Mouse (Mus musculus): Measurements from ENCODE around the gene Spag6.

Gene Spag6

DNA sequence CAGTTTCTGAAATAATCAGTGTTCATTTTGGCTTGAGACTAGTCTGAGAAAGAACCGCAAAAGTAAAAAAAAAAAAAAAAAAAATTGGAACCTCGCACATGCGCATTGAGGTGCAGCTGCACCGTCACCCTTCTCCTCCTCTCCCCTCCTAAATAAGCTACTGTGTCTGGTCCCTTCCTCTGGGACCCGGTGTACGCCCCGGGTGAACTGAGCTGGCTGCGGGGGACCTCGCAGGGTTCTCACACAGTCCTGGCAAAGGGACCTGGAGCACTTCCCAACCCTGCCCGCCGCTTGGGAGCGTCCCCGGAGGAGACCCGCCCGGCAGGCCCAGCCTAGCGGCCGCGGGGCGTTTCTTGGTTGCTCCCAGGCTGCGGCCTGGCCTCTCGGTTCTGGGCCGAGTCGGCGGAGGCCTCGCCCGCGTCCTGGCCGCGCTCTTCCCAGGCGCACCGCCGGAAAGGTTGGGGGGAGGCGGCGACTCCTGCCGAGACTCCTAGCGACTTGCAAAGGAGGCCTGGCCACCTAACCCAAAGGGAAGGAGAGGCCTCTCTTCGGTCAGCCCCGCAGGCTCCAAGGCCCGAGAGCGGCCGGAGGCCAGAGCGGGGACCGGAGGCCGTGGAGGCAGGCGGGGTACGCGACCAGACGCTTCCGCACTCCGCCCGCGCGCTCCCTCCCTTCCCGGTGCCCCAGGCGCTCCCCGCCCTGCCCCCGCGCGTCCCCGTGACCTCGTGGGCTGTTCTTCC, at the start of gene Spag6:
Gene Spag6 (plus strand): TSS at position 162 of the 740 bp plus-strand sequence.
- peak; percentile 39 to 75 for DNase-seq (ENCODE audit: low spot score in 2 of 2)

DNA sequence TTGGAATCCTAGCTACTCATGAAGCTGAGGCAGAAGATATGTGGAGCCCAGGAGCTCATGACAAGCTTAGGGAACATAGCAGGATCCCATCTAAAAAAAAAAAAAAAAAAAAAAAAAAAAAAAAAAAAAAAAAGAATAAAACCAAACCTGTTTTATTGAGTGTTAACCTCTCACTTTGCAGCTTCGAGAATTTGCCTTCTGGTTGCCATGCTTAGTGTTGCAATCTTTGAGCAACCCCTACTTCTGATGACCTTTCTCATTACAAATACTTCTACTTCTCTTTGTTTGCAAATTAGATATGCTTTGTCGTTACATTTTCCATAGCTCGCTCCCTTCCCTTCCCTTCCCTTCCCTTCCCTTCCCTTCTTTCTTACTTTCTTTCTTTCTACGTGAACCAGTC, 45.3 kb upstream of the Spag6 start:
- DNase-seq (ENCODE audit: low spot score in 2 of 2): no peak

DNA sequence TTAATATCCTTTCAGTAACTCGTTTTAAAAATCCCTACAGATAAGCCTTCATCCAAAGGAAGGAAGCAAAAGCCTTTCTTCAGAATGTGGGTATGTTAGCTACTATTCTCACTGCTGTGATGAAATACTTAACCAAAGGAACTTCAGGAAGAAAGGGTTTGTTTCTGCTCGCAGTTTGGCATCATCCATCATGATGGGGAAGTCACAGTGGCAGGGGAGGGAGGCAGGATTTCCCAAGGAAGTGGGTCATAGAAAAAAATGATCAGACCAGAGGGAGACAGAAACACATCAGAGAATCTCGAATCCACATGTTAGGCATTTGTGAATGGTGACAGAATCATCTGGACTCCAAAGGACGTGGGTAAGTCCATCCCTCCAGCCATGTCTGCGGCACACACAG, 39.0 kb upstream of the Spag6 start:
- DNase-seq (ENCODE audit: low spot score in 2 of 2): no peak

DNA sequence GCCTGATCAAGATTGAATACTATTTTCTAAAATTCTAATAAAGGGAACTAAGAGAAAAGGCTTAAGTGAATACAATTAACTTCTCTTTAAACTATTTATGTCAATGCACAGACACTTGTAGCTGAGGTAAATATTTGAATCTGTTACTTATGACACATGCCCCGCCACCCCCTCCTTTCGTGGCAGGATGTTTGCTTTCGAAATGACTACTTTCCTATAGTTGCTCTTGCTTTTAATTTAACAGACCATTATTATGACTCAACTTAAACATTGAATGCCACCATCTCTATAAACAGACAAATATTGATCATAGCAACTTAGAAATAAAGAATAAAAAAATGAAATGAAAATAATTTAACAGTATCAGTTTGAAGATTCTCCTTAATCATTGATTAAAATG, 29.8 kb upstream of the Spag6 start:
- no peak for DNase-seq (ENCODE audit: low spot score in 2 of 2)

DNA sequence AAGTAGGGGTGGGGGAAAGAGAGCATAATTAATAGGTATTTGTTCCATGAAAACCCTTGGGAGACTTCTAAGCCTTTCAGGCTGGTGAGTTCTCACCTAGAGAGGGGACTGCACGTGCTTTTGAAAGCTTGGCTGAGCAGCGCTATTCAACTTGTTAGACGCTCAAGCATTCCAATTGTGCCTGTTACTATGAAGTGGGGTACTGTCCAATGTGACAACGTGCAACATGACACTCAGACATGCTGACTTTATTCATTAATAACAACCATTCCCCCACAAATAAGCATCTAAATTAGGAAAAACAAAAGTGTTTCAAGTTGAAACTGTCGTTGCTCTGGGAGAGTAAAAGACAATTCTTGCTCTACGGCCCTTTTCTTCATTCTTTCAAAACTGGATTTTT, 22.8 kb upstream of the Spag6 start:
- no peak for DNase-seq (ENCODE audit: low spot score in 2 of 2)

DNA sequence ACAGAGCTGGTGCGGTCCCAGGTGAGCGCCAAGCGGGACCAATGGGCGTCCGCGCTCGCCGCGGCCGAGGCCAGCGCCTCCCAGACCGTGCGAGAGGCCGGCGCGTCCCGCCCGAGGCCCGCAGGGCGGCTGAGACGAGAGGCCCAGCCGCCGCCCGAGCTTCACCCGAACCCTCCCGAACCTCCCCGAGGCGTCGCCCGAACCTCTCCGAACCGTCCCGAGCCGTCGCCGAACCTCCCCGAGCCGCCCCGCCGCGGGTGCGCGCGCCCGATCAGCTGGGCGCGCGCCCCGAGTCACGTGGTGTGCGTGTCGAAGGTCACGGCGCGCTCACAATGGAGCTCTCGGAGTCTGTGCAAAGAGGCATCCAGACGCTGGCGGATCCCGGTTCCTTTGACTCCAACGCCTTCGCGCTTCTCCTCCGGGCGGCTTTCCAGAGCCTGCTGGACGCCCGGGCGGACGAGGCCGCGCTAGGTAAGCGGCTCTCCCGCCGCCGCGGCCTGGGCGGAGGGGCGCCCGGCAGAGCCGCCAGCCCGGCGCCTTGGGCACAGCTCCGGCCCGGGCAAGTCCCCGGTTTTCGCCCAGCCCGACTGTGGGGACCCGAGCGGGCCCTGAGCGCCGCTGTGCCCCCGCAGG, 21.6 kb upstream of the Spag6 start, which contains the start of gene Commd3:
Gene Commd3 (plus strand): TSS at position 252 of the 633 bp plus-strand sequence.
- peak; percentile 92 to 98 for DNase-seq (ENCODE audit: low spot score in 2 of 2)

DNA sequence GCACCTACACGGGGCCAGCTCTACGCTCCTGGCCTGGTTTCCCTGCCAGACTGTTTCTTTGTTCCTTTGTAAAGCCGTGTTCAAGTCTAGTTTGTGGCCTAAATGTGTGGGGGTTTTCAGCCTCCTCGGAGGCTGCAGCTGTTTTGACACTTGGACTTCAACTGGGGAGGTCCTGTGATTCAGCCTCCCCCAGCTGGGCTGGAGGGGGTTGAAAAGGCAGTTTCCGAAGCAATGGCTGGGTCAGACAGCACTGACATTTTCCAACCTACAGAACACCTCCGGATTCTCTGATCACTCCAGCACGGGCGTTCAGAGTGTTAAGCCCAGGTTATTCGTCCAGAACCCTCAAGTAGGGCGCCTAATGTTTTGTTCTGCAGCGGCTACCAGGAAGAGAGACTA, 21.1 kb upstream of the Spag6 start:
- DNase-seq (ENCODE audit: low spot score in 2 of 2): peak in 1 of 2 experiments; percentile 69

DNA sequence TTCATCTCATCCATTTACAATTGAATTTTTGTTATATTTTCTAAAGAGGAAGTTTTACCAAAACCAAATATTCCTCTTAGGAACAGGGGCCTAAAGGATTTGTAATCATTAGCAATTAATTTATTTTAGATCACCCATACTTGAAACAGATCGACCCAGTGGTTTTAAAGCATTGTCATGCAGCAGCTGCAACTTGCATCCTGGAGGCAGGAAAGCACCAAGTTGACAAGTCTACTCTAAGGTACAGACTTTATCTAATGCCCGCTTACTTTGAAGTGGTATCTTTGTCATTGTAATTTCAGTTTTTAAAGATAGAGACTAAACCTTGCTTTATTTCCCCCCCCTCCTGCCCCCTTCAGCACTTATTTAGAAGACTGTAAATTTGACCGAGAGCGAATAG, 20.1 kb upstream of the Spag6 start:
- DNase-seq (ENCODE audit: low spot score in 2 of 2): no peak

DNA sequence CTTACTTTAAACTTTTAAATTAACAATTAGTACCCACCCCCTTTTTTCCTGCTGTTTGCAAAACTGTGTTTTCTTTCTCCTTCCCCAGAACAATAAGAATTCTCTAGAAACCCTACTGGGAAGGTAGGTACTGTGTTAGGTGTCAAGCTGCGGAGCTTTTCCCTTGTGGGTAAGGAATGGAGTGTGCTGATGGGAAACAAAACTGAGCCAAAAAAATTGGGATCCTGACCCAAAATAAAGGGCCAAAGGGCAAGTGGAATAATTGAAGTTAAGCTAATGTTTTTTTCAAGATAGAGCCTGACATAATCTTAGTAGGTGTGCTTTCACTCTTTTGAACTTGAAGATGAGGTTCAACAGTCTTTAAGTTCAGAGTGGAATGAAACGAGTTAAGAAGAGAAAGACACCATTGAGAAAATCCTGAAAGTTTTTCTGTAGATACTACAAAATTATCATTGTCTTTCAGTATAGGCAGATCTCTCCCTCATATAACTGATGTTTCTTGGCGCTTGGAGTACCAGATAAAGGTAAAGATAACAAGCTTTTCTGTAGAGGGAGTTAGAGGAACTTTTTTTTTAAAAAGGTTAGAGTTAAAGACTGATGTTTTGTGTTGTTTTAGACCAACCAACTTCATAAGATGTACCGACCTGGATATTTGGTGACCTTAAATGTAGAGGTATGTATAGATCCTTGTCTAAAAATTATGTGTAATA, 19.5 kb upstream of the Spag6 start:
- DNase-seq (ENCODE audit: low spot score in 2 of 2): no peak

DNA sequence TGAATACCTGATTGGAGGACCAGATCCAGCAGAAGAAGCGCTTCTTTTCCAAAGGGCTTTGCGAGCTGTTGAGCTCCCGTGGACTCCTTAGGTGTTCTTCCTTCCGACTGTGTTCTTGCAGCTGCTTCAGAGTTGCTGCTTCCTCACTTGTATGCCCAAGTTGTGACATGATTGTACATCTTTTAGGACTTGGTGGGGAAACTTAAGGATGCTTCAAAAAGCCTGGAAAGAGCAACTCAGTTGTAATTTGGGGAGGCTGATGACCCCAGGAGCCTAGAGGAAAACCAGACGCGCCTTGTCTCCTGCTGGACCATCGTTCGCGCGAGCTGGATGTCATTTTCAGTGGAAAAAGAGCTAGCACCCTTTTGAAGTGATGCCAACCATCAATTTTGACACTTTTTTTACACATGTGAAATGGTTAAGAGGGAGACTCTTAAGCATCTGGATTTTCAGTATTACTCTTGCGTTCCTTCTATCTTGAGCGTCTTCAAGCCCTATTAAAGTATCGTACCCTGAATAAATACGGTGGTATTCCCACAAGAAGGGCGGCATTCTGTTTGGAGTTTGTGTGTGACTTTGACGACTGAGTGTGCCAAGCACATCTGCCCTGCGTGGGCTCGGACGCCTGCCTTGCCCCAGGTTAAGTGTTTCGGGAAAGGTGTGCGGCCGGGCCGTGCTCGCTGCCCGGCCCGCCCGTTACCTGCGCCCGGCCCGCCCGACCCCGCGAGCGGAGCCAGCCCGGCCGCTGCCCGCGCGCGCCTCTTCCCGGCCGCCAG, 18.0 kb upstream of the Spag6 start:
- no peak for DNase-seq (ENCODE audit: low spot score in 2 of 2)

DNA sequence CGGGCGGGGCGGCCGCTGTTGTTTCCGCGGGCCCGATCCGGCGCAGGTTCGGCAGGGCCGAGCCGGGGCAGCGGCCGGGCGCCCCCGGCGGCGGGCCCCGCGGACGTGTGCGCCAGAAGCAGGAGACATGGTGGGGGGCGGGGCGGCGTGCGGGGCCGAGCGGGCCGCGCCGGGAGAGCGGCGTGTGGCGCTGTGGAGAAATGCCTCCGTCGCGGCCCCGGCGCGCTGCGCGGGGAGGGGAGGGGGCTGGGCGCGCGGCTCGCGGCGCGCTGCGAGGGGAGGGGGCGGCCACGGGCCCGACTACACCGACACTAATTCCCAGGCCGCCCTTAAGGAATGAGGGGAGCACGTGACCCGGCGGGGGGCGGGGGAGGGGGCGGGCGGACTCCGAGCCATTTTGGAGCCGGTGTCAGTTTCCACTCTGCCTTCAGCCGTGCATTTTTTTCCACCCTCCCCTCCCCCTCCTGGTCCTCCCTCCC, 17.3 kb upstream of the Spag6 start:
- peak; percentile 55 to 80 for DNase-seq (ENCODE audit: low spot score in 2 of 2)

DNA sequence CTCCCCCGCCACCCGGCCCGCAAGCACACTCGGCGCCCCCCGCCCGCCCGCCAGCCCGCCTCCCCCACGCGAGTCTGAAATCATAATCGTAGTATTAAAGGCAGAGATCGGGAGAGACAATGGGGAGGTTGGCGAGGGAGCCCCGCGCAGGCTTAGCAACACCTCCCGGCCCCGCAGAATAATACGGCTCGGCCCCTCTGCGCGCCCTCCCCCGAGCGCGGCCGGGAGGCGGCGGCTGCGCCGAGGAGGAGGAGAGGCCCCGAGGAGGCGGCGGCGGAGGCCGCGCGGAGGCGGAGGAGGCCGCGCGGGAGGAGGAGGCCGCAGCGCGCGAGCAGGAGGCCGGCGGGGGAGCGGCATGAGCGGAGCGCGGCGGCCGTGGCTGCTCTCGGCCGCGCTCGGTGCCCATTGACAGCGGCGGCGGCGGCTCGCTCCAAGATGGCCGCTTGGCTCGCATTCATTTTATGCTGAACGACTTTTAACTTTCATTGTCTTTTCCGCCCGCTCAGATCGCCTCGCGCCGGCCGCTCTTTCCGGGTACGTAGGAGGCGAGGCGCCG, 16.8 kb upstream of the Spag6 start, which contains the start of gene Bmi1:
Gene Bmi1 (plus strand): TSS at position 83 of the 556 bp plus-strand sequence.
- peak; percentile 55 to 84 for DNase-seq (ENCODE audit: low spot score in 2 of 2)

DNA sequence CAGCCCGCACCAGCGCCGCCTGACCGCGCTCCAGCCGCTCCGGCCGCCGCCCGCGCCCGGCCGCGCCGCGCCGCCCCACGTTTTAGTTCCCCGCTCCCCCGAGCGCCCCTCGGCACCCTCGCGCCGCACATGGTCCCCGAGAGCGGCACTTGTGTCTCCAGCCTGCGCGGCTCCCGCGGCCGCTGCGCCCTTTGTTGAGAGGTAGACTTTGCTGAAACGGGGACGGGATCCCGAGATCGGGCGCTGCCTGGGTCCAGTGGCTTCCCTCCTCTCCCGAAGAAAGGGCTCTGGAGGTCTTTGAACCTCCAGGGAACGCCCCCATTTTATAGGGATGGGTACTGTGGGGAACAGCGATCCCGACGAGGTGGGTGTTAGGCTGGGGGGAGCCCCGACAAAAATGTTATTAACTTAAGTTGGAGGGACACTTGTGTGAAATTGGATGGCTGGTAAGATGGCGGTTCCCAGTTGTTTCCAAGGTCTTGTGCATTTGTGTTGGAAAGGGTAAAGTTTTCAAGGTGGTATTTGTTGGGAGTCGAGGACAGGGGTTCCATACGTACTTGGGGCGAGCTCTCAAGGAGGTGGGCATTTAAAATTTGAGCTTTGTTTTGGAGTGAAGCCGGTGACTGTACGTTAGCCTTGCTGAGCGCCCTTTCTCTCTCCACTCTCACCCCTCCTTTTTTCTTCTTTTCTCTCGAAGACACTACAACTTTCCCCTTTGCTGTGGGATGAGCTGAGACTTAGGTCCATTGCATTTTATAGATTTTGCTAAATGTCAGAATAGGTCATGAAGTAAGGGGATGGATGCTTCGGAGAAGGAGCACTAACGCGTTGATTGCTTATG, 16.0 kb upstream of the Spag6 start:
- peak; percentile 48 to 78 for DNase-seq (ENCODE audit: low spot score in 2 of 2)

DNA sequence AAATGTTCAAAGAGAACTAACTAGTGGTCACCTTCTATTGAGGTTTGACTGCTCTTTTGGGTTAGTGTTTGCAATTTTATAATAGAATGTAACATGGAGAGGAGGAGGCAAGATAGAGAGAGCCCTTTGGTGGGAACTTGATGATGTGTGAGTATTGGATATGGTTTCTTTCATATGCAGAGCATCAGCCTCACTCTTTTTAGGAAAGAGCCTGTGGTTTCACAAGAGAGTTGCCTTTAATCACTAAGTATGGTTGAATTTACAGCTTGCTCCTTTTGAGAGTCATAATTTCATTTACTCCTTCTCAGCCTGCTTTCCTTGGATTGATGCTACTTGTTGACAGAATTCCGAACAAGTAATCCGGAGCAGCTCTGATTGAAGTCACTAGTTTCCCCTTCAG, 14.1 kb upstream of the Spag6 start:
- DNase-seq (ENCODE audit: low spot score in 2 of 2): no peak

DNA sequence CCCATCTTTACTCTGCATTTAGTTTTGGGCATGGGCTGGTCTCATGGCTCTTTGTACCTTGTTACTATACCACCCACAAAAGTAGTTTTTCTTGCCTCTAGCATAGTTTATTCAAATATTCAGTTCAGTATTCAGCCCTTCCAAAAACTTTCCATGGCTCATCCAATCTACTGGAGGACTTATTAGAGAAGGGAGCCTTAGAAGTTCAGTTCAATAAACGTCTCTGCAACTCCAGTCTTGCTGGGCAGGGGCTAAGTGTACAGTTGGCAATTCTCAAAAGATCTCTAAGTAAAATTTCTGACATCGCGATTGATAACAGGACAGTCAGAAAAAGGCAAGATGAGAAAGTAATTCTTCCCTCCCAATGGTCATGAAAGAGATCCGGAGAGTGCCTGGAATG, 13.3 kb upstream of the Spag6 start:
- no peak for DNase-seq (ENCODE audit: low spot score in 2 of 2)

DNA sequence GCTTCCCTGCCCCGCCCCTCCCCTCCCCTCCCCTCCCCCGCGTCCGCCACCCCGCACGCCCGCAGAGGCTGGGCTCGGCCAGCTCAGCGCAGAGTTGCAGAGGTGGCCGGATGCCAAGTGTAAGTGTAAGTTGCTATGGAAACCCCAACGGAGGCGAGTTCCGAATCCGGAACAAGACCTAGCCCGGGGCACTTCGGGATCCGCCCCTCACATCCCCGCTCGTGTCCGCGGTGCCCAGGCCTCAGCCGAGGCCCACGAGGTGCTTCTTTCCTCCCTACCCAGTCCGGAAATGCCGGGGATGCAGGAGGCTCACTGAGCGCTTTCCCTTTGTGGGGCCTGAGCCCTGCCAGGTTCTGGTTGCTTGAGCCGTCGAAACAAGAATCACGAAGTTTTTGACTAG, 12.9 kb upstream of the Spag6 start:
- DNase-seq (ENCODE audit: low spot score in 2 of 2): peak; percentile 41 to 74

DNA sequence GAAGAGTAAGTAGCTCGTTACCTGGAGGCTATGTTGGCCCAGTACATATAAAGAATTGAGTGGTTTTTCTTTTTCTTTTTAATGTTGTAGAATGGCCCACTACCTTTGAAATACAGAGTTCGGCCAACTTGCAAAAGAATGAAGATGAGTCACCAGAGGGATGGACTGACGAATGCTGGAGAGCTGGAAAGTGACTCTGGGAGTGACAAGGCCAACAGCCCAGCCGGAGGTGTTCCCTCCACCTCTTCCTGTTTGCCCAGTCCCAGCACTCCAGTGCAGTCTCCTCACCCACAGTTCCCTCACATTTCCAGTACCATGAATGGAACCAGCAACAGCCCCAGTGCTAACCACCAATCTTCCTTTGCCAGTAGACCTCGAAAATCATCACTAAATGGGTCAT, 9.8 kb upstream of the Spag6 start:
- no peak for DNase-seq (ENCODE audit: low spot score in 2 of 2)

DNA sequence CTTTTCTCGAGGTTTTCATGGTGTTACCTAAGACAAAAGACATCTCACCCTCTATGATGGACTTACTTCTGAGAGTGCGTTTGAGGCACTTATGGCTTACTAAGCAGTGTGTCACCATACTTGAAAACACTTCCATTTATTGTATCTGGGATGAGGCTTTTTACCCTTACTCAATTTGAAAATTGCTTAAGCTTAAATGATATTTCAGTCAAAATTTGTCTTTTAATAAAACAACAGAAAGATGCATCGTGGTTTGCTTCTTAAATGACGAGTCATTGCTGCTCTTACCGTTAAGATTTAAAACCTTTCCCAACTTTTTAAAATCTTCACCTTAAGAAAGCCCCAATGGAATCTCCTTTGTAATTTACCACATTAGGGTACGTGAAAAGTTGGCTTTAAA, 7.4 kb upstream of the Spag6 start:
- no peak for DNase-seq (ENCODE audit: low spot score in 2 of 2)

DNA sequence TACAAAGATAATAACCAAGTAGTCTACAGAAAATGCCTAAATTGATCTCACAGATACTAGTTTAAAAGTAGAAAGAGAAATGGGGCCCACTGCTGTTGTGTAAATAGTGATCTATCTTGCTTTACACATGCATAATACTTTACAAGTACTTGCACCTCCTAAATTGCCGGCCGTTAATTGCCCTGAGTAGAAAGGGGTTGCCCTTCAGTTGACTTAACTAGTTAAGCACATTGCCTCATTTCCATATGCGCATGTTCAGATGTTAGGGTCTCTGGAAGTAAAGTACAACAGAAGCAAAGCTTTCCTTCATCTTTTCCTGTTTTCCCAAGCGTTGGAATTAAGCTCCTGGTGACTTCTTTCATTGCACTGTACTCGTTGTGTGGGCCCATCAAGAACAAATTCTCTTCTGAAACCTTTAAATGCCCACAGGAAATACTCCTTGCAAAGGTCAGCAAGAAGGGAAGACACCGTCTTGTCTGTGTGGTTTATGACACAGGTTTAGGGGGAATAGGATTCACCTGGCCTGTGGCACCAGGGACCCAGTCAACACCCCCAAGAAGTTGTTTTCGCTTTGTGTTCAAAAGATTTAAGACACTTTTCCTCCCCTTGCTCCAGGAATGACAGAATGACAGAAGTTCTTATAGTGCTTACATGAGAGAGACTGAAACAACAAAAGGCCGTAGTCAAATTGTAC, 6.9 kb upstream of the Spag6 start:
- DNase-seq (ENCODE audit: low spot score in 2 of 2): no peak

DNA sequence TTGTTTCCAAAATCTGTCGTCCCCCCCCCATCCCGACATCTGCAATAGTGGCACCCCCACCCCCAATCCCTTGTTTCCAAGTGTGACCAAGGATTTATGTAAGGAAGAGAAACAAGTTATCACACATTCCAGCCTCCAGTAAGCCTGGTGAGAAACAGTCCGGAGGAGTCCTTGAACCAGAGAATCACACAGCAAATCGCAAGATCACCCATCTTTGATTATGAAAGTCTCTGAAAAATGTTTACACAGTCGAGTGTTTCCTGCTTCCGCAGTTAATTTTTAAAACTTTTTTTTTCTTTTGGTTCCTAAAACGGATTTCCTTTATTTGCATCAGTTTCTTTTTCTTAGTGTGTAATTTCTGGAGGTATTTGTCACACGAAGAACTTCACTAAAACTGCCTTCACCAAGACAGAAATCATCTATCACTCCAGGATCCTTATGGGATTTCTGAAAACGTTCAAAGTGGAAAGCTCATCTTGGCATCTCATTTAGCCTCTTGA, 6.1 kb upstream of the Spag6 start:
- DNase-seq (ENCODE audit: low spot score in 2 of 2): no peak
